Mouse (Mus musculus): ENCODE data around the gene Lrmda.
A peak's percentile ranks its signal among the peaks of the same experiment; 100 is the strongest.

Gene Lrmda

GRCm38 (mm10) chr14:22323530-22324292 lies 304.2 kb downstream of the Lrmda start:
- peak in 1 of 2 experiments; percentile 28 for DNase-seq (ENCODE audit: low spot score in 2 of 2)

- DNase-seq (ENCODE audit: low spot score in 2 of 2): no peak
Observed at GRCm38 (mm10) chr14:22326218-22326964, 306.9 kb downstream of the Lrmda start.

- no peak for DNase-seq (ENCODE audit: low spot score in 2 of 2)
Observed at GRCm38 (mm10) chr14:22329191-22329590, 309.7 kb downstream of the Lrmda start.

GRCm38 (mm10) chr14:22335101-22335820 lies 315.7 kb downstream of the Lrmda start:
- no peak for DNase-seq (ENCODE audit: low spot score in 2 of 2)

- no peak for DNase-seq (ENCODE audit: low spot score in 2 of 2)
Observed at GRCm38 (mm10) chr14:22339176-22339575, 319.7 kb downstream of the Lrmda start.

GRCm38 (mm10) chr14:22343357-22343756 lies 323.8 kb downstream of the Lrmda start:
- no peak for DNase-seq (ENCODE audit: low spot score in 2 of 2)

- no peak for DNase-seq (ENCODE audit: low spot score in 2 of 2)
Observed at GRCm38 (mm10) chr14:22345248-22345647, 325.7 kb downstream of the Lrmda start.

- DNase-seq (ENCODE audit: low spot score in 2 of 2): no peak
Observed at GRCm38 (mm10) chr14:22353626-22354025, 334.1 kb downstream of the Lrmda start.

GRCm38 (mm10) chr14:22354769-22355574 lies 335.5 kb downstream of the Lrmda start:
- DNase-seq (ENCODE audit: low spot score in 2 of 2): no peak

- DNase-seq (ENCODE audit: low spot score in 2 of 2): no peak
Observed at GRCm38 (mm10) chr14:22357991-22358503, 338.5 kb downstream of the Lrmda start.

- no peak for DNase-seq (ENCODE audit: low spot score in 2 of 2)
Observed at GRCm38 (mm10) chr14:22364010-22364748, 344.7 kb downstream of the Lrmda start.

- no peak for DNase-seq (ENCODE audit: low spot score in 2 of 2)
Observed at GRCm38 (mm10) chr14:22364771-22365355, 345.4 kb downstream of the Lrmda start.

- DNase-seq (ENCODE audit: low spot score in 2 of 2): no peak
Observed at GRCm38 (mm10) chr14:22367615-22368014, 348.1 kb downstream of the Lrmda start.

- DNase-seq (ENCODE audit: low spot score in 2 of 2): no peak
Observed at GRCm38 (mm10) chr14:22371136-22371535, 351.6 kb downstream of the Lrmda start.

GRCm38 (mm10) chr14:22372666-22373360 lies 353.3 kb downstream of the Lrmda start:
- no peak for DNase-seq (ENCODE audit: low spot score in 2 of 2)

GRCm38 (mm10) chr14:22373361-22373745 lies 353.8 kb downstream of the Lrmda start:
- DNase-seq (ENCODE audit: low spot score in 2 of 2): no peak

- no peak for DNase-seq (ENCODE audit: low spot score in 2 of 2)
Observed at GRCm38 (mm10) chr14:22377148-22377547, 357.6 kb downstream of the Lrmda start.

GRCm38 (mm10) chr14:22382101-22382500 lies 362.6 kb downstream of the Lrmda start:
- no peak for DNase-seq (ENCODE audit: low spot score in 2 of 2)

GRCm38 (mm10) chr14:22393616-22394015 lies 374.1 kb downstream of the Lrmda start:
- DNase-seq (ENCODE audit: low spot score in 2 of 2): no peak

GRCm38 (mm10) chr14:22402411-22402810 lies 382.9 kb downstream of the Lrmda start:
- DNase-seq (ENCODE audit: low spot score in 2 of 2): no peak

Measured in urinary bladder, postnatal 36 days (tissue).